9 mouse cellular contexts compared by ENCODE assay signal in the genomic region with DNA sequence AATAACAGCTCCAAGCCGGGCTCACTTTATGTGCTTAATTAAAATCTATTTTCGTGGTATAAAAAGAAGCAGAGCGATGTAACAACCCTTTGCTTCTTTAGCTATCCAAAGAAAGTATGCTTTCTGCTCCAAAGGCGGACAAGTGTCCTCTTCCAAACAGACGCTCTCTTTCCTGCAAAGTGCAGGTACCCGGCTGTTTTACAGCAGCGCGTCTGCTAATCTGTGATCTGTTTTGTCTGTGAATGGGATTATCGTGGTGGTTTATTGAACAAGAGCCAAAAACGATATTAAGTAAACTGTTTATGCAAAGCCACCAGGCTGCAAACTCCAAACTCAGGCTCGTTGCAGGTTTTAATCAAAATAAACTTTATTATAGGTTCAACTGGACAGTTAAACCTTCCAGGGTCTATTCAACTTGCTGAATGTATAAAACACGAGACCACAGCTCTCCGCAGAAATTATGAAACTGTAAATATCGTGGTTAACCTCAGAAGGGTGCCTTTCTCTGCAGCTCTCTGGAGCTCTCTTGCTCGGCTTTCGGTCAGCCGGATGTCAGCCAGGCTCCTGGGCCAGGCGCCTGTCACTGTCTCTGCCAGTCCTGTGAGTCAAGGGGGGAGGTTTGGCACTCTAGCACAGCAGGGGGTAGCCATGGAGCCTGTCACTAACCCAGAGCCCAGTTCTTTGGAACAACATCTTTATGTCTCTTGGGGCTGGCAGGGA.
A peak's percentile ranks its signal among the peaks of the same experiment; 100 is the strongest.
DNase-seq lines count a peak whose midpoint lies in the region; TF ChIP-seq lines count a peak whose summit lies in the region.
"Had no signal": no experiment of that assay in that cellular context is flagged by ENCODE, and none has a peak within 500 bp of the region (broad histone marks: within the 10 kb centered on the region; RNA-seq: fewer than 3 reads in every experiment).

No protein-coding gene starts in this region.

- no peaks in the 10 kb centered on the region for H3K27me3 ChIP-seq in small intestine, adult 2 months (ENCODE audit: control insufficient read depth, insufficient read depth, low read length)
- H3K27me3 ChIP-seq: liver, embryonic 15.5 days had no signal

- peak overlapping the region; percentile 1; the same call in 1 of the 2 replicates for H3K27ac ChIP-seq in small intestine, adult 2 months (ENCODE audit: insufficient read depth, low read depth, low read length)
- H3K27ac ChIP-seq: liver, embryonic 15.5 days had no signal

- no peak for TF ChIP-seq CTCF in small intestine, adult 2 months (IDR thresholded peaks at IDR 0.05; ENCODE audit: extremely low read depth, insufficient read length, insufficient replicate concordance, low read depth, low read length)

- H3K4me3 ChIP-seq in small intestine, adult 2 months (ENCODE audit: low read depth, low read length) = no peak overlapping the region
- H3K4me3 ChIP-seq: liver, embryonic 15.5 days had no signal

- peak; percentile 16 for DNase-seq in gastrocnemius, postnatal 10 days
- no peak for DNase-seq in gastrocnemius, adult 8-10 months (ENCODE audit: low spot score in 2 of 2)
- peak; percentile 38 to 54 for DNase-seq in right cerebral cortex, postnatal 10 days (ENCODE audit: low spot score in 2 of 2)
- DNase-seq in right cerebral cortex, adult 18-20 months = no peak
- peak; percentile 59 for DNase-seq in fibroblast of lung, adult 2 months (ENCODE audit: low read depth)
- DNase-seq in testis, postnatal 10 days (ENCODE audit: low spot score) = no peak
- no peak for DNase-seq in left cerebral cortex, adult 9 months (ENCODE audit: low spot score in 2 of 2)

- WGBS in small intestine, adult 2 months = 69% methylated on average over 18 of the region's 18 CpGs

- H3K4me1 ChIP-seq in small intestine, adult 2 months (ENCODE audit: control insufficient read depth, insufficient read depth, insufficient read length, low read length) = no peaks in the 10 kb centered on the region
- H3K4me1 ChIP-seq: liver, embryonic 15.5 days had no signal

- TF ChIP-seq POLR2A in small intestine, adult 2 months (IDR thresholded peaks at IDR 0.05; ENCODE audit: low read depth, low read length) = no peak

- no peaks in the 10 kb centered on the region for H3K36me3 ChIP-seq in small intestine, adult 2 months (ENCODE audit: control insufficient read depth, insufficient read depth, low read length)
- H3K36me3 ChIP-seq: liver, embryonic 15.5 days had no signal

Comparison
In these comparisons a context has a peak if more than half of its experiments do, and no peak if none do; other contexts are left out.
1. DNase-seq: peak in gastrocnemius, postnatal 10 days (single experiment), right cerebral cortex, postnatal 10 days (2 of 2) and fibroblast of lung, adult 2 months (single experiment); none in gastrocnemius, adult 8-10 months (0 of 2), right cerebral cortex, adult 18-20 months (single experiment), testis, postnatal 10 days (single experiment) and left cerebral cortex, adult 9 months (0 of 2).